Mouse (Mus musculus) layer of hippocampus, adult 6 months (tissue): ENCODE results near the gene Calm3. TPM values are rescaled to one million over a fixed set of nuclear protein-coding genes. Genes with fewer than 3 reads are reported as not detected.

Source experiments
- long read RNA-seq, 2 experiments: library from polyadenylated mRNA; unstranded; transcript quantifications; one replicate each; pipeline ENCODE4 v2.0.0; 2019 to 2020
- polyA plus RNA-seq: library from polyadenylated mRNA; unstranded; fragments of <200 nt; fragmentation: Nextera tagmentation; gene quantifications from 2 replicates; pipeline ENCODE4 v1.2.3, GENCODE M21; 2021

Gene Calm3
- 493 and 510 TPM in 2 replicates for polyA plus RNA-seq
- long read RNA-seq, experiment 1, transcript Calm3-201 (6 exons, 2,290 nt): major isoform, 728 of 954 reads
- long read RNA-seq, experiment 1, partial matches to known transcripts: 31 of 954 reads
- long read RNA-seq, experiment 1, other reads (novel, unspliced or antisense): 195 of 954 reads
- long read RNA-seq, experiment 2, transcript Calm3-201 (6 exons, 2,290 nt): major isoform, 385 of 454 reads
- long read RNA-seq, experiment 2, partial matches to known transcripts: 4 of 454 reads
- long read RNA-seq, experiment 2, other reads (novel, unspliced or antisense): 65 of 454 reads

DNA sequence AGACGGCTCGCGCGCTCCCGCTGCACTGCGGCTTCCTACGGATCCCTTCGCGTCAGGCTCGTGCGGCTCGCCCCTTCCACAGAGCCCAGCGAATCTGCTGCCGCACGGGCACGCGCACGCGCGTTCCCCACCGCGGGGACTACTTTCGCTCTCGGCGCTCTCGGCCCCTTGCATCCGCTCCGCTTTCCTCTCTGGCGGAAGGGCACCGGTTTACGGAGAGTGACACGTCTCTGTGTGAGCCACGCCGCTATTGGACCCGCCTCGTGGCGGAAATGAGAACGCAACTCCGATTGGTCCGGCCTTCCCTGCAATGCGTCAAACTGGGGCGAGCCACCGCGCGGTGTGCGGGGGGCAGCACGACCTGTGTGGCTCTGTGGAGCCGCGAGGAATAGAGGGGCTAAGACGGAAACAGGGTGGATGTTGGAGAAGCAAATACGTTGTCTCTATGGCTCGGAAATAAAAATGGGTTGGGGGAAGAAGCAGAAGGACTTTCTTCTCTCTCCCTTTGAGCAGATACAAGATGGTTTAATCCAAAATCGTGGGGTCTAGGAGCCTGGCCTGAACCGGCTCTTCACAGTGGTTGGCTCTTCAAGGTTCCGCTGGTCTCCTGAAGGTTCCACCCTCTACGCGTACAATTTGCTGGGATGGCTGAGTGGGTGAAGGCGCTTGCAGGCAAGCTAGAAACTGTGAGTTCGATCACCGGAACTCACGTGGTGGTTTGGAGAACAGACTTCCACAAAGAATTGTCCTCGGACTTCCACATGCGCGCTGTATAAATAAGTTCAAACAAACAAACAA, at the start of gene Calm3:
Gene Calm3 (minus strand): TSS at position 78 of the 798 bp plus-strand sequence.

DNA sequence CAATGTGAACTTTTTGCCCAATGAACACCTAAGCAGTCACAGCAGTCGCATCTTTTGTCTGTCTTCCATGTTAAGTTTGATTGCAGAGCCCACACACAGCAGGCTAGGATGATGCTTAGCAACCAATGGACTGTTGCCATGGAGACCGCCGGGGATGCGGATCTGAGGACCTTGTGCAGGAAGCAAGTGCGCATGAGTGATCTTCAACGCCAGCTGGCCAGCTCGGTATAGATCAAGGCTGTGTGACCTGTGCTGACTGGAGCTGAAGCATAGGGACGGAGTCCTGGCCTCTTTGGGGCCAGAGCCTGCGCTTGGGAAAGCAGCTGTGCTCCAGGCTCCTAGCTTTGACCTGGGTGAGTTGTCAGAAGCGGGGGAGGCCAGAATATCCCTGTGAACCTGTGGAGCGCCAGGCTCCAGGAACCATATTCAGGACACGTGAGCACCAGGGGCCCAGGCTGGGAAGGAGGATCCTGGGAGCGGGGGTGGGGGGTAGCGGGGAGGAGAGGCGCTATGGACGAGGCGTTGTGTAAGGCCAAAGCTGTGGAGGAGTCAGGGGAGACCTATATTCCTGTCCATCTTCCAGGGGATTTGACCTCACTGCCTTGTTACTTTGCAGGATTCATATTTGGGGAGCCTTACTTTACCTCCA, 35.7 kb upstream of the Calm3 start, which contains the start of gene Pnmal1:
Gene Pnmal1 (plus strand): TSS at position 141 of the 649 bp plus-strand sequence.

DNA sequence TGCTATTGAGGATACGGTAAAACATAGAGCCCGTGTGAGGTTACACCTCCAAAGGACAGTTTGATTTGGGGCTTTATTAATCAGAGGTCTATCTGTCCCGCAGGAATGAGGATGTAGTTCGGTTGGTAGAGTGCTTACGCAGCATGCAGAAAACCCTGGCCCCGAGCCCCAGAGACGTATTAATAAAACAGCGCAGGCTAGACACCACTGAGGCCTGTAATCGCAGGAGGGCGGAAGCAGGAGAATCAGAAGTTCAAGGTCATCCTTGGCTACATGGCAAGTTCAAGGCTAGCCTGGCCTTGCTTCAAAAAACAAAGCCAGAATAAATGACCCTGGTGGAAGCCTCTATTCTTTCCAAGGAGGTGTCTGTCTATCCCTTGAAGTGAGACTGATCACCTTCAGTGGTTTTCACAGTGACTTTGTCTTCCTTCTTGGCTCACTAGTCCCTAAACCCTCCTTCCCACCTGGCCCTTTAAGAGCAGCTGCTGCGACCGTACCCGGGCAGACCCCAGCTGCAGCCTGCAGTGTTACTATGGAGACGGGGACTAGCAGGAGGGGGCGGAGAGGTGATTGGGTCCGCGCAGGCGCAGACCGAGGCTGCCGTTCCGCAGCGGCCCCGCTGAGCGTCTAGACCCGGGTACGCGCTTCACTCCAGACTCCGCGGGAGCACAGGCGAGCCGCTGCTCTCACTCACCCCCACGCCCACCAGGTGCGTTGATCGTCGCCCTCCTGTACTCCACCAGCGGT, 20.3 kb upstream of the Calm3 start, which contains the start of gene Pnmal2:
Gene Pnmal2 (plus strand): TSS at position 622 of the 747 bp plus-strand sequence.

GRCm38 (mm10) chr7:16906281-16906680, 17.6 kb downstream of the Calm3 start, which contains the start of gene Ptgir:
Ptgir (plus strand) TSS chr7:16906490.

DNA sequence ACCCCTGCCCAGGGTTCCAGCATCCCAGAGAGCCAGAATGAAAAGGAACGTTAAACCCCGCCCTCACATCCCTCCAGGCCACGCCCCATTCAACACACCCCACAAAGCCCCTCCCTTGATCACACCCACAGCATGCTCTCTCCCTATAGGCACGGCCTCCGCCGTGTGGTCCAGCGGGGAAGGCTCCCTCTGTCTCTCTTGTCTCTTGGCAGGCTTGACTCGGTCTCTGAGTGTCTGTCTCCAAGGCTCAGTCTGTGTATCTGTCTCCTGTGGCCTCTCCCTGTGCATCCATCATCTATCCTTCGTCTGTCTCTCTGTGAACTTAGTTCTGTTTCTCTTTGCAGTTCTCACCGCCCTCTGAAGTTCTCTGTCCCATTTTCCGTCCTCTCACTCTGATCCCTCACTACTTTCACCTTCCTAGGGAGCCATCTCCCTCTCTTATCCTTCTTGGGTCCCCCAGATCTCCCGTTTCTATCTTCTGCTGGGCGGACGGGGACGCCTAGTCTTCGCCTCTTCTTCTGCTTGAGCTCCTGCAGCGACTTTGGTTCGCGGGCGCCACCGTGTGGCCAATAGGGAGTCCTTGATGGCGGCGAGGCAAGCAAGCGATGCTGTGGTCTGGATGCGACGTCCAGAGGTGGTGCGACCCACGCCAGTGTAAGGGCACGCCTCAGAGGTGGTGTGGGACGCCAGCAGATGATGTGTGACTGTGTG, 32.1 kb downstream of the Calm3 start, which contains the start of gene Gng8:
Gene Gng8 (plus strand): TSS at position 146 of the 711 bp plus-strand sequence.

DNA sequence AGATGAGACGGTGACA, 48.8 kb downstream of the Calm3 start, which contains the start of gene Dact3:
Gene Dact3 (plus strand): TSS at position 8 of the 16 bp plus-strand sequence.

Other genes with a start within 250 kb of the Calm3 start
- gene Ceacam15, start 248.4 kb downstream of the Calm3 start, polyA plus RNA-seq: 0.13 TPM in 1 of 2 replicates, not detected in the other
- 0.10 TPM in 1 of 2 replicates, not detected in the other for gene Ceacam9, start 202.2 kb downstream of the Calm3 start, polyA plus RNA-seq
- gene Ap2s1, start 185.7 kb downstream of the Calm3 start, polyA plus RNA-seq: 475 and 500 TPM in 2 replicates
- gene Slc1a5, start 142.8 kb downstream of the Calm3 start, polyA plus RNA-seq: 0.74 and 1.3 TPM in 2 replicates
- 50.3 and 63.2 TPM in 2 replicates for gene Strn4, start 108.2 kb downstream of the Calm3 start, polyA plus RNA-seq
- gene Fkrp, start 107.4 kb downstream of the Calm3 start, polyA plus RNA-seq: 20.2 and 23.1 TPM in 2 replicates
- gene Prkd2, start 81.2 kb downstream of the Calm3 start, polyA plus RNA-seq: 0.85 and 0.94 TPM in 2 replicates
- 9.3 and 10.3 TPM in 2 replicates for gene Dact3, start 48.8 kb downstream of the Calm3 start, polyA plus RNA-seq
- gene Gng8, start 32.3 kb downstream of the Calm3 start, polyA plus RNA-seq: 4.5 and 5.7 TPM in 2 replicates
- gene Ptgir, start 17.6 kb downstream of the Calm3 start, polyA plus RNA-seq: 0.05 and 0.08 TPM in 2 replicates
- gene Pnmal2, start 20.6 kb upstream of the Calm3 start, polyA plus RNA-seq: 112 and 113 TPM in 2 replicates
- gene Pnmal1, start 35.6 kb upstream of the Calm3 start, polyA plus RNA-seq: 64.1 and 64.5 TPM in 2 replicates
- 9.1 and 9.2 TPM in 2 replicates for gene Gm42372, start 59.0 kb upstream of the Calm3 start, polyA plus RNA-seq
- gene Ccdc8, start 68.6 kb upstream of the Calm3 start, polyA plus RNA-seq: 0.35 and 0.38 TPM in 2 replicates
- 126 and 137 TPM in 2 replicates for gene Ppp5c, start 103.8 kb upstream of the Calm3 start, polyA plus RNA-seq
- 0.30 and 0.78 TPM in 2 replicates for gene Hif3a, start 138.3 kb upstream of the Calm3 start, polyA plus RNA-seq
- gene Psg16, start 149.9 kb upstream of the Calm3 start, polyA plus RNA-seq: 1.9 and 2.7 TPM in 2 replicates
- not detected in 2 replicates for gene Ceacam3, start 226.2 kb upstream of the Calm3 start, polyA plus RNA-seq